ENCODE assay signal across 15 mouse cellular contexts in the genomic region with DNA sequence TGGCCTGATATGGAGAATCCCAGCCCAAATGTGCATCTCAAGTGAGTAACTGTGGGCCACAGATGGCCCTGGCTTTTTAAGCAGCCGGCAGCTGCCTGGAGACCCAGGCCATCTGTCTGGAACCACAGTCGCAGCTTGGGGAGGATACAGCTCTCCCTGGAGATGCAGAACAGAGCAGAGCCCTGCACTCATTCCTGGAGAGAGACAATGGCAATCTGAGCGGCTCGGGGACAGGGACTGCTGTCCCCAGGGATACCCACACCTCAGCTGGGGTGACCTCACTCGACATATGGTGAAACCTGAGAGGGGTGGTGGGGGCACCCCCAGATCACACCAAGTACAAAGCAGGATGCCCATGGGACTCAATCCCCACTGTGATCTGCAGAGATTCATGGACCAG.
DNase-seq lines count a peak whose midpoint lies in the region; ATAC-seq and TF ChIP-seq lines count a peak whose summit lies in the region.
"Had no signal": no experiment of that assay in that cellular context is flagged by ENCODE, and none has a peak within 500 bp of the region (broad histone marks: within the 10 kb centered on the region; RNA-seq: fewer than 3 reads in every experiment).

No protein-coding gene starts in this region.

- no peak for TF ChIP-seq CTCF in layer of hippocampus, adult 2 months (conservative IDR thresholded peaks at IDR 0.05)

- WGBS in embryonic facial prominence, embryonic 14.5 days: 55% methylated on average over 3 of the region's 5 CpGs
- 12% methylated on average over 5 of the region's 5 CpGs for WGBS in hindbrain, embryonic 13.5 days
- WGBS in neural tube, embryonic 11.5 days: 32% methylated on average over 5 of the region's 5 CpGs
- WGBS in intestine, embryonic 16.5 days: 36% methylated on average over 5 of the region's 5 CpGs

- no peak overlapping the region for H3K4me2 ChIP-seq in embryonic facial prominence, embryonic 14.5 days (ENCODE audit: low read depth, low read length)
- no peak overlapping the region for H3K4me2 ChIP-seq in hindbrain, embryonic 13.5 days
- H3K4me2 ChIP-seq in neural tube, embryonic 11.5 days (ENCODE audit: low read depth): no peak overlapping the region
- H3K4me2 ChIP-seq in intestine, embryonic 16.5 days (ENCODE audit: low read depth, low read length): no peak overlapping the region
- H3K4me2 ChIP-seq: limb, embryonic 15.5 days; lung, embryonic 15.5 days had no signal

- H3K4me1 ChIP-seq in embryonic facial prominence, embryonic 14.5 days (ENCODE audit: control insufficient read depth, insufficient read depth, low read length): peaks cover 7% of the 10 kb centered on the region
- H3K4me1 ChIP-seq in hindbrain, embryonic 13.5 days (replicated peaks): peaks cover 63% of the 10 kb centered on the region
- peaks cover 48% of the 10 kb centered on the region for H3K4me1 ChIP-seq in neural tube, embryonic 11.5 days (ENCODE audit: control insufficient read depth, insufficient read depth, low read length)
- peaks cover 23% of the 10 kb centered on the region for H3K4me1 ChIP-seq in intestine, embryonic 16.5 days (ENCODE audit: control insufficient read depth, insufficient read depth, low read length)

- no peaks in the 10 kb centered on the region for H3K27me3 ChIP-seq in embryonic facial prominence, embryonic 14.5 days (replicated peaks; ENCODE audit: control insufficient read depth, insufficient read depth, low read length)
- H3K27me3 ChIP-seq in hindbrain, embryonic 13.5 days: no peaks in the 10 kb centered on the region
- H3K27me3 ChIP-seq in neural tube, embryonic 11.5 days (ENCODE audit: control insufficient read depth, insufficient read depth, low read length): no peaks in the 10 kb centered on the region
- H3K27me3 ChIP-seq in intestine, embryonic 16.5 days (replicated peaks; ENCODE audit: control insufficient read depth, insufficient read depth, low read length): no peaks in the 10 kb centered on the region
- H3K27me3 ChIP-seq: limb, embryonic 15.5 days; lung, embryonic 15.5 days; Patski had no signal

- DNase-seq in layer of hippocampus, adult 2 months (ENCODE audit: low spot score in 2 of 2): peak in 1 of 2 experiments; percentile 60
- DNase-seq in layer of hippocampus, adult 11-12 months (ENCODE audit: low spot score): no peak
- no peak for DNase-seq in embryonic facial prominence, embryonic 14.5 days (ENCODE audit: low spot score)
- DNase-seq in neural tube, embryonic 11.5 days (ENCODE audit: low spot score): peak; percentile 53
- DNase-seq in urinary bladder, postnatal 25 days (ENCODE audit: low spot score): no peak
- DNase-seq in thymus, adult 18-20 months: no peak
- DNase-seq: adrenal gland, adult 8-10 months; heart, adult 11 months; heart, postnatal 14 days; thymus, postnatal 4 days had no signal

- no peaks in the 10 kb centered on the region for H3K9me3 ChIP-seq in embryonic facial prominence, embryonic 14.5 days (ENCODE audit: control insufficient read depth, low read length)
- no peaks in the 10 kb centered on the region for H3K9me3 ChIP-seq in hindbrain, embryonic 13.5 days
- H3K9me3 ChIP-seq in neural tube, embryonic 11.5 days (ENCODE audit: control insufficient read depth, low read length): no peaks in the 10 kb centered on the region
- H3K9me3 ChIP-seq in intestine, embryonic 16.5 days (ENCODE audit: control insufficient read depth, low read length): no peaks in the 10 kb centered on the region
- H3K9me3 ChIP-seq: limb, embryonic 15.5 days; lung, embryonic 15.5 days had no signal

- H3K4me3 ChIP-seq in layer of hippocampus, adult 2 months: no peak overlapping the region
- H3K4me3 ChIP-seq in embryonic facial prominence, embryonic 14.5 days (ENCODE audit: low read depth, low read length): no peak overlapping the region
- H3K4me3 ChIP-seq in hindbrain, embryonic 13.5 days: no peak overlapping the region
- H3K4me3 ChIP-seq in neural tube, embryonic 11.5 days (ENCODE audit: low read depth, low read length): no peak overlapping the region
- no peak overlapping the region for H3K4me3 ChIP-seq in intestine, embryonic 16.5 days (ENCODE audit: low read length)
- H3K4me3 ChIP-seq: limb, embryonic 15.5 days; lung, embryonic 15.5 days had no signal

- no peak overlapping the region for H3K9ac ChIP-seq in embryonic facial prominence, embryonic 14.5 days (ENCODE audit: low read depth, low read length)
- no peak overlapping the region; the same call in 1 of the 2 replicates for H3K9ac ChIP-seq in hindbrain, embryonic 13.5 days
- H3K9ac ChIP-seq in neural tube, embryonic 11.5 days (ENCODE audit: low read length): 0 out of 2 replicates have a peak overlapping the region, but pooled peaks have one; percentile 10
- no peak overlapping the region for H3K9ac ChIP-seq in intestine, embryonic 16.5 days (ENCODE audit: low read depth, low read length)
- H3K9ac ChIP-seq: limb, embryonic 15.5 days; lung, embryonic 15.5 days had no signal

- no peaks in the 10 kb centered on the region for H3K36me3 ChIP-seq in embryonic facial prominence, embryonic 14.5 days (ENCODE audit: control insufficient read depth, insufficient read depth, low read length)
- no peaks in the 10 kb centered on the region for H3K36me3 ChIP-seq in hindbrain, embryonic 13.5 days
- no peaks in the 10 kb centered on the region for H3K36me3 ChIP-seq in neural tube, embryonic 11.5 days (ENCODE audit: control insufficient read depth, insufficient read depth, low read length)
- H3K36me3 ChIP-seq in intestine, embryonic 16.5 days (ENCODE audit: control insufficient read depth, insufficient read depth, low read length): no peaks in the 10 kb centered on the region
- H3K36me3 ChIP-seq: limb, embryonic 15.5 days; lung, embryonic 15.5 days had no signal

- peak; percentile 62 for ATAC-seq in embryonic facial prominence, embryonic 14.5 days (ENCODE audit: low read depth)
- no peak for ATAC-seq in hindbrain, embryonic 13.5 days (ENCODE audit: low FRiP score)
- ATAC-seq in neural tube, embryonic 11.5 days (ENCODE audit: insufficient read depth, low FRiP score, low TSS enrichment): peak; percentile 32; the same call in 1 of the 2 replicates
- no peak for ATAC-seq in intestine, embryonic 16.5 days
- ATAC-seq: Patski had no signal

- H3K27ac ChIP-seq in layer of hippocampus, adult 2 months: peak overlapping the region; percentile 32; the same call in 1 of the 2 replicates
- H3K27ac ChIP-seq in embryonic facial prominence, embryonic 14.5 days (replicated peaks; ENCODE audit: low read depth, low read length): no peak overlapping the region
- peak overlapping the region; percentile 70 for H3K27ac ChIP-seq in hindbrain, embryonic 13.5 days
- H3K27ac ChIP-seq in neural tube, embryonic 11.5 days (ENCODE audit: low read depth, low read length): peak overlapping the region; percentile 81
- no peak overlapping the region; the same call in 1 of the 2 replicates for H3K27ac ChIP-seq in intestine, embryonic 16.5 days (ENCODE audit: low read length)
- H3K27ac ChIP-seq: limb, embryonic 15.5 days; lung, embryonic 15.5 days had no signal

Comparison
In these comparisons a context has a peak if more than half of its experiments do, and no peak if none do; other contexts are left out.
1. H3K27ac ChIP-seq: peak in layer of hippocampus, adult 2 months (single experiment), hindbrain, embryonic 13.5 days (single experiment) and neural tube, embryonic 11.5 days (single experiment); none in embryonic facial prominence, embryonic 14.5 days (single experiment) and intestine, embryonic 16.5 days (single experiment).
2. ATAC-seq: peak in embryonic facial prominence, embryonic 14.5 days (single experiment) and neural tube, embryonic 11.5 days (single experiment); none in hindbrain, embryonic 13.5 days (single experiment) and intestine, embryonic 16.5 days (single experiment).